Mouse (Mus musculus): ENCODE data around the gene Ccdc33.
A peak's percentile ranks its signal among the peaks of the same experiment; 100 is the strongest.

The Ccdc33 gene

GRCm38 (mm10) chr9:58129508-58129907 lies 10.9 kb upstream of the Ccdc33 start:
- no peak for DNase-seq

DNA sequence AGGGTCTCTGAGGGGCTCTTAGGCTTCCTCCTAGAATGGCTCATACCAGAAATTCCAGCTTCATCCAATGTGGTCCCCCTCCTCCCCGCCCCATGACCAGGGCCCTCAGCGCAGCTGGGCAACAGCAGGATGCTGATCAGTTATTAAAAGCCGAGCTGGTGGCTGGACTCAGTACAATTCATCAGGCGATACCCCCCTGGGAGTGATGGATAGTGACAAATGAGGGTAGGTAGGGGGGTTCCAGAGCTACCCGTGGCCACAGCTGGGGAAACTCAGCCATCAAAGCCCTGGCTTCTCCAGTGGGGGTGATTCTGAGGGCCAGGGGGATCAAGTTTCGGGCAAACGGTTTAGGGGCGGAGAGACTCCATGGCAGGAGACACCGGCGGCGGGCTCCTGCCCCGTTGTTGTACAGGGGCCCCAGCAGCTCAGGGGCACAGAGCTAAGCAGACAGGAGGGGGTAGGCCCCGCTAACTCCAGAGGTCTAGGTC lies 10.3 kb upstream of the Ccdc33 start:
- no peak for DNase-seq

- DNase-seq: no peak
Measured at GRCm38 (mm10) chr9:58125811-58126210, 7.2 kb upstream of the Ccdc33 start.

- DNase-seq: no peak
Measured at GRCm38 (mm10) chr9:58125085-58125484, 6.5 kb upstream of the Ccdc33 start.

DNA sequence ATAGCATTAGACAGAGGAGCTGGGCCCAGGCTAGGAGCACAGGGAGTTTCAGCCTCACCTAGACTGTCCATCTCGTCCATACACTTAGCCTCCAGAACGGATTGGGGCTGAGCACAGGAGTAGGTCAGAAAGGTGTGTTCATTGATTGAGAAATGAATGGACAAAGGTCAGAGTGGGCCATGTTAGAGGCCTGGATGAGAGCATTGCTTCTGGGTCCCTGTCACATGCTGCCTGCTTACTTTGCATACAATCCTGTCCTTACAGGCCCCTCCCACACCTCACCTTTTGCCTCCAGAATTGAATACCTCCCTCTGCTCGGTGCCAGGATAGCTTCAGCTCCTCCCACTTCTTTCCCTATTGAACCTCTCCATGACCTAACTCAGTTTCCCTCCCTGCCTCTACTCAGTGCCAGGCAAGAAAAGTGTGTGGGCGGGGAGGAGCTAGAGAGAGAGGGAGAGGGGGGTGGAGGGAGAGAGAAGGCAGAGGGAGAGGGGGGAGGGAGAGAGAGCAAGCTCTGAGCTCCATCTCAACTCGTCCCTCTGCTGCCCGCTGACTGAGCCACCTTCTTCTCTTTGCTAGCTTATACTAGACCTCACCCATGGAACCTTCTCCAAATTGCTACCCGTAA lies 2.5 kb downstream of the Ccdc33 start:
- DNase-seq: no peak

DNA sequence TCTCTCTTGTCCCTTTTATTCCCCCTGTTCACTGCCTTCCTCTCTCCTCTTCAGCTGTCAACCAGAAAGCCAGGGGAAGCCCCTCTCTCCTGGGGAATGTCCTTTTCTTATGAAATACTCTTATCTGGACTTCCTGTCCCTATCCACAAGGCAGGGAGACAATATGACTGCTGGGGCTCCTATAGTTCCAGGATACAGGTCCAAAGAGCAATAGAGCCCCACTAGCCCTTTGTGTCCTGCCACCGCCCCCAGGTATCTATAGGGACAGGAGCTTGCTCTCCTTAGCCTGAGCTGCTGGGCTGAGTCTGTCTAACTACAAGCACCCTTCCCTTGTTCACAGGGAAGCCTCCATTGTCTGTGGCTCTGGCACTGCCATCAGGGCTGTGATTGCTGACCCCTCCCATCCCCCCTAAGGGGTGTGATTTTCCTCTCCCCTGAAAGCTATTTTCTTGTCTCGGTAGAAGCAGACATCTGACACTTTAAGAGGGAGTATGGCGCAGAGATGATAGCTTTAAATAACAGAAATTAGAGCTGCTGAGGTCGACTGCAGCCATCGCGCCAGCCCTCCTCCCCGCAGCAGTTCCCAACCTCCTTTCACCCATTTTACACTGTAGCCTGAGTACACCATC lies 3.2 kb downstream of the Ccdc33 start:
- DNase-seq: no peak

GRCm38 (mm10) chr9:58114019-58114418 lies 4.6 kb downstream of the Ccdc33 start:
- DNase-seq: no peak

DNA sequence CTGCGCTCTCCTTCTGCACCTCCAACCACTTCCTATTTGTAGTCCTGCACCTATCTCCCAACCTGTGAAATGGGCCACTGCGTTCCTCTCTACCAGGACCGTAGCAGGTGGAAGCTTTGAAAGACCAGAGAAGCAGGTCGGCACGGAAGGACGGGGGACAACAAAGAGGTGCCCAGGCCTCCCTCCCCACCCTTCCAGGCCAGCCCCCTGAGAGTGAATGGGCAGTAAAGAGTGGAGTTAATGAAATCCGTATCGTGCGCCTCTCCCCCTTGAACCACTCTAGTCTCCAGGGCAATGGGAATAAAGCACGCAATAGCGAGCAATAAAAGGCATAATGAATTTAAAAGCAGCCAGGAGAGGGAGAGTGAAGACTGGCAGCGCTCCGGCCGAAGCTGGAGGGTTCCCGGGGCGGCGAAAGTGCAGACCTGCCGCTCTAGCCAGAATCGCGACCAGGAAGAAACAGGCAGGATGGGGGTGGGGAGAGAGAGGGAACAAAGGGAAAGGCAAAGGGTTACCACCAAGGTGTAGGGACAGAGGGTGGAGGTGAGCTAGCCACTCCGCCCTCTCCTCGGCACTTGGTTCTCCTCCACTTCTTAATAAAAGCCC lies 5.2 kb downstream of the Ccdc33 start:
- DNase-seq: peak; percentile 45

DNA sequence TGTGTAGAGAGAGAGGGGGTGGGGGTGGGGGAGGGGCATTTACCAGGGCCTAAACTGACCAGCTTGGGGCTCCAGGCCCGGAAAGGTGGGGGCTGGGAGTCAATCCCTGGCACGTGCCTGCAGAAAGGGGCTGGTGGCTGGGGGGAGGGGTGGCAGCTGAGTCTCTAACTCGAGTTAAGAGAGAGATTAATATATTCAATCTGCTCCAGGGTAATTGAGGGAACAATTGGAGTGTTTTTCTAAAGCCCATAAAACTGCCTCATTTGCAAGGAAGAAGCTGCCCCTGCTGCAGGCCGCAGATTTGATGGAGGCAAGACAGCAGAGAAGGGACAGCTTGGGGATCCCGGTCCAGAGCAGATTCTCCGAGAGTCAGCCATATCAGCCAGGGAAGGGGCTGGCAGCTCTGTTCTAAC lies 5.8 kb downstream of the Ccdc33 start:
- peak; percentile 76 for DNase-seq

GRCm38 (mm10) chr9:58112321-58112751 lies 6.3 kb downstream of the Ccdc33 start:
- DNase-seq: no peak

- DNase-seq: no peak
Measured at GRCm38 (mm10) chr9:58111431-58111830, 7.2 kb downstream of the Ccdc33 start.

DNA sequence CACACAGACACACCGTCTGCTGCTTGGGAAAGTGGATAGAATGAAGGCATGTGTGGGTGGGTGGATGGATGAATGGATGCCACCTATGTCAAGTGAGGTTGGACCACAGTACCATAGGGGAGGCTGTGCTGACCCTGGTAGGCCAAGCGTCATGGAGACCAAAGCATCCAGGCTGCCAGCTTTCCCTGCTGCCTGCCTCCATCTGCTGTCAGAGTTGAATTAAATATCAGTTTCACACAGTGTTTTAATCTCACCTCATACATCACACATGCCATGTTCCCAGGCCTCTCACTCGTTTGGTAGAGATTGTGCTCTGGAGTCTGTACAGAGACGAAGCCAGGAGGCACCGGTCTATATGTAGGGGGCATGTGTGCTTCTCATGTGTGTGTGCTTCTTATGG lies 7.8 kb downstream of the Ccdc33 start:
- DNase-seq: no peak

GRCm38 (mm10) chr9:58107494-58107893 lies 11.1 kb downstream of the Ccdc33 start:
- DNase-seq: peak; percentile 35

GRCm38 (mm10) chr9:58105595-58106169 lies 12.9 kb downstream of the Ccdc33 start:
- no peak for DNase-seq

GRCm38 (mm10) chr9:58103647-58104046 lies 15.0 kb downstream of the Ccdc33 start:
- DNase-seq: no peak

DNA sequence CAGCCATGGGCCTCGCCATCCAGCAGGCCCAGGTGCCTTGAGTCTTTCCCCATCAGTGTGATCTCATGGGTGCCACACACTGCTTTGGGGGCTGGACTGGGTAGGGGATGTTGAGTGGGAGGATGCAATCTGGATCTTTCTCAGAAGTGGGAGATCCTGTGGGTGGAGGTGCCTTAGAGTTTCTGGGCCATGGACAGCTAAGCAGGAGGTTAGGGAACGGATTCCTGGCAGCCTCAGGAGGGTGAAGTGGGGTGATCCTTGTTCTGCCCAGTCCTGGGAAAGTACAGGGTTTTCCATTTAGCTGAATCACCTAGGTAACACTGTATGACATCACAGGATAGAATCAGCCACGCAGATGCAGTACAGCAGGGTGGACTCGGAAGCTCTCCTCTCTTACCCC lies 16.6 kb downstream of the Ccdc33 start:
- no peak for DNase-seq

DNA sequence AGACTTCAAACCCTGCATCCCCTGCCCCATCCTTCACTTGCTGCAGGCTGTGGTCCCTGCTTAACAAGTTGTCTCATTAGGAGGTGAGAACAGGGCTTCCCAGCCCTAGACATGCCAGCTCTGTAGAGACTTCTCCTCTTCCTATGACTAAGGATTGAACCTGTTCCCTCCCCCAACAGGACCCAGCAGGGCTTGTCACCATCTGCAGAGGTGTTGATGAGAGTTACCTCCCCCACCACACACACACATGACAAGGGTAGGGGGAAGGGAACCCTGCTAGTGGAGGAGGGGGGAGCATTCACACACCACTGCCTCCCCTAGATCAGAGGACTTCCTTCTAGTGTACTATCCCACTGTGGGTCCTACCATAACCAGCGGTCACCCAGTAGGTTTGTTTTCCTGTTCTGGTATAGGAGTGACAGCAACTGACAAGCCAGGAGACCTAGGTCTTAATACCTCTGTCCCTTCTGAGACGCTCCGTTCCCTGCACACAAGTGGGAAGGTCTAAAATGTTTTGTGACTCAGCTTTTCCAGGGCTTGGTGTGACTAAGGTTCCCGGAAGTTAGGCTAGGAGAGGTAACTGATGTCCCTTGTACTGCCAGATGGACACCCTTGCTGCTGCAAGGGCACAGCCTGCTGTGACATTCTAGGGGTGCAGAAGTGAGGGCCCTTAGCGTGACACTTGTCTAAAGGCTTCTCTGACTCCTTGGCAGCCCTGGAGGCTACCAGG lies 18.6 kb downstream of the Ccdc33 start:
- DNase-seq: no peak

GRCm38 (mm10) chr9:58096629-58097301 lies 21.9 kb downstream of the Ccdc33 start:
- DNase-seq: no peak

DNA sequence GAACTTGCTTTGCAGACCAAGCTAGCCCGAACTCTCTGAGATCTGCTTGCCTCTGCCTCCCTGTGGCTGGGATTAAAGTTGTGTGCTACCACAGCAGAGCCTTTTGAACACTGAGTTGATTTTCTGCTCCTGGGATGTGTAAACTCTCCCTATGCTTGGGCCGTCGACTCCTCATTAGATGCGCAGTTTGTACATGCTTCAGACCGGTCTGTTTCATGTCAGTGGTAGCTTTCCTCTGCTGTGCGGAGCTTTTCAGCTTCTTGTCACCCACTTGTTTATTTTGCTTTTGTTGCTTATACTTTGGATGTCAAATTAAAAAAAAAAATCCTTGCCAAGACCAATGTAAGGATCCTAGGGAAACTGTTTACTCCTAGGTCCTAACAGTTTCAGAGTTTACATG lies 22.6 kb downstream of the Ccdc33 start:
- DNase-seq: no peak

DNA sequence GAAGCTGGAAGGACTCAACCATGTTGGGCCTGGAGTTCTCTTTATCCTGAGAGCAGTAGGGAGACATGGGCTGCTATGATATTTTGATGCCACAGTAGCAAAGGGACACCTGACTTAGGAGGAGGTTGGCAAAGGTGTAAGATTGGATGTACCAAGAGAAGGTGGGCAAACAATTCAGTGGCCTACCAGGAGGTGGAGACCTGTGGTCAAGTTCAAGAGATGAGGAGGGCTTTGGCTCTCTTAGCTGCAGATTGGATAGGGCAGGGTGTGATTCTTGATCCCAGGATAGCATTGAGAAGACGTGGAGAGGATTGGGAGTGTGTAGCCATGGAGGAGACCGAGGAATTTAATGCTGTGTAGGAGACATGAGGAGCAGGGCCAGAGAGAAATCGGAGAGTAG lies 24.8 kb downstream of the Ccdc33 start:
- no peak for DNase-seq

DNA sequence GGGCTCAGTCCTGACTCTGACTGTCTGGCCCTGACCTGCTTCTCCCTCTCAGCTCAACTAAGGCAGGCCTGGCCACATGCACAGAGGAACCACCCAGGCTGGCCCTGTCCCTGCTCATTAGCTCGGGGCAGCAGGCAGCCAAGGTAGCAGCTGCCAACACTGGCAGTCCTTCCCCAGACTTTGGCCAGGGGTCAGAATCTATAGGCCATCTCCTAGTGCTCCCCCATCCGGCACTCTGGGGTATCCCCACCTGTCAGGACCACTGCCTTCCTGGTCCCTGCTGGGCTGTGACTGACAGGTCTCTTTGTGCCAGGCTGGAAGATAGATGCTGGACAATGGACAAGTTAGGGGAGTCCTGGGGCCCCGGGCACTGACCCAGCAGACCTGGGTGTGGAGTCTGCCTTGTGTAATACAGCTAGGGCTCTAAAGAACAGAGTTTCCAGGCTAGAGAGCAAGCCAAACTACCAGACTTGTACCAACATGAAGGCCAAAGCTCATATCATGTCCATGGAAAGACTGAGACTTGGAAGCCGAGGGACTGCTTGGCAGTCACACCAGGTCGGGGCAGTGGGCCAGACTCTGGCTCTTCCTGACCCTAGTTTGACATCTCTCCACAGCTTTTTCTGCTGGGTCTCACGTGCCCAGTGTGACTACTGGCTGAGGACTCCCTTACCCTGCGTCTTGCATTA lies 25.9 kb downstream of the Ccdc33 start:
- peak; percentile 25 for DNase-seq
